Mouse (Mus musculus) kidney, postnatal 0 days (tissue): Measurements from ENCODE around the gene Mbnl2. TPM values are rescaled to one million over a fixed set of nuclear protein-coding genes. Genes with fewer than 3 reads are reported as not detected.
A peak's percentile ranks its signal among the peaks of the same experiment; 100 is the strongest.

Experiments
- ATAC-seq: fragments of 200-750 bp; cut with Nextera tagmentation; replicated peaks from 2 replicates; pipeline ENCODE4 v1.8.0; 2017; ENCODE audit warnings: low read depth, moderate number of reproducible peaks, moderate TSS enrichment, moderate library complexity; ENCODE audit not compliant: low FRiP score
- DNase-seq: peaks from one replicate; pipeline ENCODE4 v3.0.0-alpha.2; 2016; ENCODE audit warnings: low spot score
- H3K27ac ChIP-seq: fragments of 300-500 bp; sonication (generic); 2 replicates; pipeline ENCODE4 v1.5.1; 2014; ENCODE audit warnings: mild to moderate bottlenecking
- H3K27me3 ChIP-seq: fragments of 300-500 bp; sonication (generic); 2 replicates; pipeline ENCODE4 v1.6.1; 2014; ENCODE audit warnings: low read length, mixed read lengths; ENCODE audit not compliant: insufficient read depth
- H3K36me3 ChIP-seq: fragments of 300-500 bp; sonication (generic); 2 replicates; pipeline ENCODE4 v1.6.1; 2014; ENCODE audit warnings: low read length, mixed read lengths; ENCODE audit not compliant: insufficient read depth
- H3K4me1 ChIP-seq: fragments of 300-500 bp; sonication (generic); replicated peaks from 2 replicates; pipeline ENCODE4 v1.6.1; 2014; ENCODE audit warnings: antibody characterized with exemption, low read length, mixed read lengths; ENCODE audit not compliant: insufficient read depth
- H3K4me2 ChIP-seq: fragments of 300-500 bp; sonication (generic); 2 replicates; pipeline ENCODE4 v1.6.1; 2014; ENCODE audit warnings: mild to moderate bottlenecking, low read length, moderate library complexity, mixed read lengths
- H3K4me3 ChIP-seq: fragments of 300-500 bp; sonication (generic); replicated peaks from 2 replicates; pipeline ENCODE4 v1.5.1; 2014; ENCODE audit warnings: low read depth, low read length
- H3K9ac ChIP-seq: fragments of 300-500 bp; sonication (generic); 2 replicates; pipeline ENCODE4 v1.6.1; 2014; ENCODE audit warnings: low read depth, low read length
- H3K9me3 ChIP-seq: fragments of 300-500 bp; sonication (generic); replicated peaks from 2 replicates; pipeline ENCODE4 v1.6.1; 2016; ENCODE audit warnings: low read length, inconsistent platforms, mixed read lengths
- CTCF ChIP-seq: IDR thresholded peaks from 2 replicates; pipeline ENCODE4 v1.5.1; 2016; ENCODE audit warnings: antibody characterized with exemption, low read depth, mild to moderate bottlenecking, moderate library complexity
- WGBS: fragments of 180-500 bp; shearing (Covaris S2); extraction: QIAGEN DNeasy Blood & Tissue Kit; methylation state at CpG from one replicate; pipeline ENCODE4 v1.1.7; 2014; 5-methylcytosine and 5-hydroxymethylcytosine counted together
- polyA plus RNA-seq: library from polyadenylated mRNA; unstranded; fragments of >200 nt; fragmentation: Nextera tagmentation; extraction: Ambion mirVana; gene quantifications from 2 replicates; pipeline ENCODE4 v1.2.1, GENCODE M21; 2015

Gene Mbnl2
- polyA plus RNA-seq, 1 experiment from 2014 or later = 119 TPM

DNA sequence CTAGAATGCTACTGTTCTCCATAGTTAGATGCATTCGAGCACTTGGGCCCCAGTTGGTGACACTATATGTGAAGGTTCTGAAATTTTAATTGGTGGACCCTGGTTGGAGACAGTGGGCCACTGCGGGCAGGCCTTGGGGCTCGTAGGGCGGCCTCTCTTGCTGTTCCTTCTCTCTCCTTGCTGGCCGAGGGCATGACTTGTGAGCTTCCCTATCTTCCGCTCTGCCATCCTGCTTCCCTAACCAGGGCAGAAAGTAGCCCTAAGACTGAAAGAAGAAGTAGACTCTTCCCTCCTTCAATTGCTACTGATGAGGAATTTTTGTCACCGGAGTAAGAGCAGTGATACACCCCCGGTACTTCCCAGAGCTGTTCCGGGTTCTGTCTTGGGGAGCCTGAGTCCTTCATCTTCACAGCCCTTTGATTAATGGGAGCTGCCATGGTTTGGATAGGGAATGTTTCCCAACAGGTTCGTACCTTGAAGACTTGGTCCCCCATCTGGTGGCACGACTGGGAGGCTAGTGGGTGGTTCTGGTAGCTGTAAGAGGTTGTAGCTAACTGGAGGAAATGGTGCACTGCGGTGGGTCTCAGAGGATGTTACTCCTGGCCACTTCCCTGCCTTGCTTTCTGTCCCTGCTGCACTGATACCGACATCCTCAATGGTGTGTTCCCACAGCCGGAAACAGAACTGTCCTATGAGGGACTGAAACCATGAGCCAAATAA lies 12.6 kb upstream of the Mbnl2 start:
- 88% methylated on average over 14 of the region's 14 CpGs for WGBS
- H3K27ac ChIP-seq = no peak overlapping the region
- H3K27me3 ChIP-seq = no peaks in the 10 kb centered on the region
- ATAC-seq = no peak
- DNase-seq = no peak
- H3K4me3 ChIP-seq = no peak overlapping the region
- no peak overlapping the region for H3K9ac ChIP-seq
- H3K4me2 ChIP-seq = no peak overlapping the region
- no peak for TF ChIP-seq CTCF
- no peaks in the 10 kb centered on the region for H3K9me3 ChIP-seq
- no peaks in the 10 kb centered on the region for H3K4me1 ChIP-seq
- H3K36me3 ChIP-seq = no peaks in the 10 kb centered on the region

DNA sequence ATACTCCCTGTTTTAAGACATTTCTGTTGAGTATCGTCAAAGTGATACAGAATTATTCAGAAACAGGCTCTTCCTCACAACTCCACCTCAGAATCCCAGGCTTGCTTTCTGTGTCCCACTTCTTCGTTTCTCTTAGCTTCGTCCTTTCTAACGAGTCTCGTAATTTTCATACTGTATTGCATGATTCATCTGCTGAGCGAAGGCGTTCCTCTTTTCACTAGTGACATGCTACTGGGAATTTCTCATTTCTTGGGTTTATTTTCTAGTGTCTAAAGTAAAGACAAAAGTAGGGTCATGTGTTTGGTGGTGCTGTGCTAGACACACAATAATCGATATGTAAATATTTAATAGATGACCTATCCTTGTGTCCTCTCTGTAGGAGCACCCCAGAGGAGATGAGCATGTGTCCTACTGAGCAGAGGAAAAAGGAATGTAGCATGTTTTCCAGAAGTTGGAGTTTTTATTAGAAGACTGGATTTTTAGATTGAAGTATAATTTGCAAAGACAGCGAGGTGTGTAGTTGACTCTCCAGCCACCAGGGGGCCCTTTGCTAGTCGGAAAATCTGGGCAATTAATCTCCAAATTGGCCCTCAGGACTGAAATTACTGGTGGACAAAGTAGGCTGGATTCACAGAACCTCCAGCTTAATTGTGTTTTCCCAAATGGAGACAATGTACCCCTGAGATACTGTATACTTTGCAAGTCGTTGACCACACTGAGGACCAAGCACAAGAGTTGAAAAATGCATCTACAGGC lies 11.9 kb upstream of the Mbnl2 start:
- peak; percentile 77 for TF ChIP-seq CTCF
- no peak overlapping the region for H3K9ac ChIP-seq
- no peaks in the 10 kb centered on the region for H3K4me1 ChIP-seq
- H3K4me3 ChIP-seq = no peak overlapping the region
- H3K27me3 ChIP-seq = no peaks in the 10 kb centered on the region
- no peaks in the 10 kb centered on the region for H3K36me3 ChIP-seq
- 80% methylated on average over 11 of the region's 11 CpGs for WGBS
- ATAC-seq = no peak
- no peaks in the 10 kb centered on the region for H3K9me3 ChIP-seq
- H3K4me2 ChIP-seq = no peak overlapping the region
- H3K27ac ChIP-seq = no peak overlapping the region
- peak; percentile 70 for DNase-seq

DNA sequence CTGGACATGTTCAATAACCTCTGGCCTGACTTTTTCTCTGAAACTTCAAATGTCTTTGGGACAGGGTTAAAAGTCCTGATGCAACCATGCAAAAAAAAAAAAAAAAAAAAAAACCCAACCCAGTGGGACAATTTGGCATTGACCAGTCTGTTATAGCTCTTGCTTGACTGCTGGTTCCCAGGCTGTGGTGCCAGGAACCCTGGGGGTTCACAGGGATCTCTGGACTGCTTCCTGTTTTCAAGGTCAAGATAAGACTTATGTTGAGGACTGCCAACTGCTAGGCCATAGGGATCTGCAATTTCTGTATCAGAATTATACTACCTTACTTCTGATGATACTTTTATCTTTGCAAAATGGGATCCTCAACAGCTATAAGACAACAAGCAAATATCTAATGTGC lies 9.6 kb upstream of the Mbnl2 start:
- H3K9ac ChIP-seq = no peak overlapping the region
- no peak overlapping the region for H3K27ac ChIP-seq
- no peak for TF ChIP-seq CTCF
- H3K4me2 ChIP-seq = no peak overlapping the region
- no peaks in the 10 kb centered on the region for H3K36me3 ChIP-seq
- H3K27me3 ChIP-seq = no peaks in the 10 kb centered on the region
- ATAC-seq (no peak), DNase-seq (no peak)
- H3K4me1 ChIP-seq = peaks cover 4% of the 10 kb centered on the region; the same call in 1 of the 2 replicates
- no peak overlapping the region for H3K4me3 ChIP-seq
- H3K9me3 ChIP-seq = no peaks in the 10 kb centered on the region

DNA sequence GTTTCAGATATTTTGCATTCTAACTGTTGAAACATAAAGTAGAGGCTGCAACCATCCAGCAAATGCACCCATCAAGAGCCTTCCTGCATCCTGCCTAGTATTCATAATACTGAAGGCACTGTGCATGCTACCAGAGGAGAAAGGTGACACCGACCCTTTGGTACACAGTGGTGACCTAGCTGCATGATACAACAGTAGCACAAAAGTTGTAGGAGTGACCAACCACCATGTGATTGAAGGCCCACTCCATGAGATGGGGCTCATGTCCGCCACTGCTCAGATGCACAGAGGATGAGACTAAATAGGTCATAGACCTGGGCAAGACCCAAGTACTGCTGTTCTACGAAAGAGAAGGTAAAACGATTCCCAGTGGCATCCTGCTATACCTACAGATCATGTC lies 8.3 kb upstream of the Mbnl2 start:
- Histone ChIP-seq H3K9me3 (no peaks in the 10 kb centered on the region), H3K4me2 (no peak overlapping the region), H3K27ac (no peak overlapping the region), H3K4me3 (no peak overlapping the region), H3K36me3 (no peaks in the 10 kb centered on the region), H3K4me1 (peaks cover 4% of the 10 kb centered on the region; the same call in 1 of the 2 replicates), H3K27me3 (no peaks in the 10 kb centered on the region), H3K9ac (no peak overlapping the region)
- no peak for DNase-seq
- WGBS = 89% methylated on average over 4 of the region's 4 CpGs
- no peak for TF ChIP-seq CTCF
- no peak for ATAC-seq

DNA sequence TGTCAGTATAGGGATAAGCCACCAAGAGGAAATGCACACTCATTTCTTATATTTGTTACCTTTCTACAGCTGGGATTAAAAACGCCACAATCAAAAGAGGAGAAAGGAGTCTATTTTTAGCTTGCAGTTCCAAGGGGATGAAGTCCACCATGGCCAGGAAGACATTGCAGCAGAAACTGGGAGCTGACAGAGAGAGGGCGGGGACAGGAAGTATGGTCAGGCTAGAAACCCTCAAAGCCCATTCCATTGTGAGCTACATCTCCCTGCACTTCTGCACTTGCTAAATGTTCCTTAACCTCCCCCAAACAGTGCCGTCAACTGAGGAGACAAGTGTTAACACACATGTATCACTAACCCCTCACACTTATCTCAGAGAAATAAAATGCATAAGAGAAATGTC lies 5.4 kb upstream of the Mbnl2 start:
- no peak for TF ChIP-seq CTCF
- H3K4me1 ChIP-seq = peaks cover 8% of the 10 kb centered on the region; the same call in 1 of the 2 replicates
- no peak overlapping the region for H3K9ac ChIP-seq
- no peaks in the 10 kb centered on the region for H3K36me3 ChIP-seq
- H3K4me2 ChIP-seq = no peak overlapping the region
- no peaks in the 10 kb centered on the region for H3K9me3 ChIP-seq
- 47% methylated on average over 3 of the region's 3 CpGs for WGBS
- DNase-seq = no peak
- H3K4me3 ChIP-seq = no peak overlapping the region
- no peaks in the 10 kb centered on the region for H3K27me3 ChIP-seq
- peak overlapping the region; percentile 74; the same call in 1 of the 2 replicates for H3K27ac ChIP-seq
- ATAC-seq = no peak

DNA sequence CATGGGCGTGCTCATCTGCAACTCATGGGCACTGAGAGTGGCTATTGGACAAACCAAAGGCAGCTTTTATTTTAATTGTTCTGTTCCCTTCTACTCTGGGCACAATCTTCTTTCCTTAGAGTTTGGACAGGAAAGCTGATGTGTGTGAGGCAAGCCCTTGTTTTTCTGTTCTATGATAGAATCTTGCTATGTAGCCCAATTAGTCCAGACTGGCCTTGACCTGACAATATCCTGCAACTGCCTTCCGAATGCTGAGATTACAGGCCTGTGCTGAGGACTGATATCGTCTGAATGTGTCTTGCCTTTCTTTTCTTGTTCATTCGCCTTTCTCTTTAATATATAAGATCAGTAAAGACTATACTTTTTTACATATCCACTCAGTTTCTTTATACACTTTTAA lies 4.8 kb upstream of the Mbnl2 start:
- TF ChIP-seq CTCF = no peak
- Histone ChIP-seq H3K27me3 (no peaks in the 10 kb centered on the region), H3K9me3 (no peaks in the 10 kb centered on the region), H3K4me2 (no peak overlapping the region), H3K4me1 (peaks cover 9% of the 10 kb centered on the region; the same call in 1 of the 2 replicates), H3K9ac (no peak overlapping the region), H3K4me3 (no peak overlapping the region), H3K36me3 (no peaks in the 10 kb centered on the region), H3K27ac (peak overlapping the region; percentile 74)
- ATAC-seq (no peak), DNase-seq (no peak)
- 76% methylated on average over 4 of the region's 4 CpGs for WGBS
